Mouse (Mus musculus): ENCODE measurements around the gene Bend5. TPM values are rescaled to one million over a fixed set of nuclear protein-coding genes. Genes with fewer than 3 reads are reported as not detected.

Gene Bend5
- polyA plus RNA-seq, 1 experiment: 15.6 TPM

DNA sequence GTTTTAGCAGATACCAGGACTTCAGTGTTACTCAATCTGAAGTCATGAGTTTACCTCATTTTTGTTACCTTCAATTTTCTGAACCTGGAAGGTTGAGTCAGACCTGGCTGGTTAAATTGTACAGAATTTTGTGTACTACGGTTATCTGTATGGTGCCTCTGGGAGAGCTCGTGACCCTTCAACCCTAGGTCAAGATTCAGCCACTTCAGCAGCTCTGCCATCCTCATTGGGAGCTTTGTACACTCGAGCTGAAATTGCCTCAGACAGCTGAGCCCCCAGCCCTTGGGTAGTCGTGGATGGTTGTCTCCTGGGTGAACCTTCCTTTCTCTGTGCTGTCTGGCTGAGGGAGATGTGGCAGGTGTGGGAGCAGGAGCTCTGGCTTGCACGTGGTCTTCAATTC lies 17.2 kb downstream of the Bend5 start:
- no peaks in the 10 kb centered on the region for H3K27me3 ChIP-seq (ENCODE audit: control insufficient read depth, insufficient read depth, low read length)
- H3K4me1 ChIP-seq (replicated peaks; ENCODE audit: control insufficient read depth, insufficient read depth, low read length): no peaks in the 10 kb centered on the region
- H3K4me3 ChIP-seq (ENCODE audit: control insufficient read depth, insufficient read depth, low read length): no peak overlapping the region
- DNase-seq: no peak
- TF ChIP-seq POLR2A (IDR thresholded peaks at IDR 0.05; ENCODE audit: control insufficient read depth, extremely low read depth, insufficient read depth, low read length, poor library complexity) (no peak), CTCF (IDR thresholded peaks at IDR 0.05; ENCODE audit: borderline replicate concordance, control insufficient read depth, extremely low read depth, insufficient read depth, low read length, poor library complexity) (no peak)
- H3K36me3 ChIP-seq (ENCODE audit: control insufficient read depth, insufficient read depth, low read length): peaks cover 8% of the 10 kb centered on the region; the same call in 1 of the 2 replicates
- H3K27ac ChIP-seq (ENCODE audit: control insufficient read depth, insufficient read depth, low read length): no peak overlapping the region
- WGBS: 92% methylated on average over 5 of the region's 5 CpGs

GRCm38 (mm10) chr4:111432417-111432816 lies 17.6 kb downstream of the Bend5 start:
- H3K4me3 ChIP-seq (ENCODE audit: control insufficient read depth, insufficient read depth, low read length): no peak overlapping the region
- TF ChIP-seq CTCF (IDR thresholded peaks at IDR 0.05; ENCODE audit: borderline replicate concordance, control insufficient read depth, extremely low read depth, insufficient read depth, low read length, poor library complexity): no peak
- TF ChIP-seq POLR2A (IDR thresholded peaks at IDR 0.05; ENCODE audit: control insufficient read depth, extremely low read depth, insufficient read depth, low read length, poor library complexity): no peak
- H3K27ac ChIP-seq (ENCODE audit: control insufficient read depth, insufficient read depth, low read length): no peak overlapping the region
- no peak for DNase-seq
- peaks cover 8% of the 10 kb centered on the region; the same call in 1 of the 2 replicates for H3K36me3 ChIP-seq (ENCODE audit: control insufficient read depth, insufficient read depth, low read length)
- no peaks in the 10 kb centered on the region for H3K4me1 ChIP-seq (replicated peaks; ENCODE audit: control insufficient read depth, insufficient read depth, low read length)
- WGBS: 96% methylated on average over 5 of the region's 5 CpGs
- no peaks in the 10 kb centered on the region for H3K27me3 ChIP-seq (ENCODE audit: control insufficient read depth, insufficient read depth, low read length)

DNA sequence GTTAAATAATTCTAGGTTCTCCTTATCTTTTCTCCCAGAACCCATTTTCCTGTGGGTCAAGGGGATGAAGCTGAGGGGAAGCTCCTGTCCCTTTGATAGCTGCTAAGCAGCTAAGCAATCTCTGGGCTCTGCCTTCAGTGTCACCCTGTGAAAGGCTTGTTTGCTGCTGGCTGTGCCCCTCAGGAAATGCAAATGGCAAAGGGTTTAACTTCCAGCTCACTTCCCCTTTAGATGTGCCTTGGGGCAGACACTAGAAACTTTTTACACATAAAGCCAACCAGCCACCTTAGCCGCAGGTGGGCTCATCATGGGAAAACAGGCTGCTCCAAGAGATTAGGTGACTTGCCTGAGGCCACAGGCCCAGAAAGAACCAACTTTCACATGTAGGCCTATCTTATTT lies 26.9 kb downstream of the Bend5 start:
- TF ChIP-seq POLR2A (IDR thresholded peaks at IDR 0.05; ENCODE audit: control insufficient read depth, extremely low read depth, insufficient read depth, low read length, poor library complexity) (no peak), CTCF (IDR thresholded peaks at IDR 0.05; ENCODE audit: borderline replicate concordance, control insufficient read depth, extremely low read depth, insufficient read depth, low read length, poor library complexity) (no peak)
- Histone ChIP-seq H3K4me3 (ENCODE audit: control insufficient read depth, insufficient read depth, low read length) (no peak overlapping the region), H3K27ac (ENCODE audit: control insufficient read depth, insufficient read depth, low read length) (no peak overlapping the region), H3K4me1 (replicated peaks; ENCODE audit: control insufficient read depth, insufficient read depth, low read length) (peaks cover 8% of the 10 kb centered on the region; the same call in 1 of the 2 replicates), H3K36me3 (ENCODE audit: control insufficient read depth, insufficient read depth, low read length) (no peaks in the 10 kb centered on the region), H3K27me3 (ENCODE audit: control insufficient read depth, insufficient read depth, low read length) (no peaks in the 10 kb centered on the region)
- 88% methylated on average over 1 of the region's 1 CpGs for WGBS
- no peak for DNase-seq

DNA sequence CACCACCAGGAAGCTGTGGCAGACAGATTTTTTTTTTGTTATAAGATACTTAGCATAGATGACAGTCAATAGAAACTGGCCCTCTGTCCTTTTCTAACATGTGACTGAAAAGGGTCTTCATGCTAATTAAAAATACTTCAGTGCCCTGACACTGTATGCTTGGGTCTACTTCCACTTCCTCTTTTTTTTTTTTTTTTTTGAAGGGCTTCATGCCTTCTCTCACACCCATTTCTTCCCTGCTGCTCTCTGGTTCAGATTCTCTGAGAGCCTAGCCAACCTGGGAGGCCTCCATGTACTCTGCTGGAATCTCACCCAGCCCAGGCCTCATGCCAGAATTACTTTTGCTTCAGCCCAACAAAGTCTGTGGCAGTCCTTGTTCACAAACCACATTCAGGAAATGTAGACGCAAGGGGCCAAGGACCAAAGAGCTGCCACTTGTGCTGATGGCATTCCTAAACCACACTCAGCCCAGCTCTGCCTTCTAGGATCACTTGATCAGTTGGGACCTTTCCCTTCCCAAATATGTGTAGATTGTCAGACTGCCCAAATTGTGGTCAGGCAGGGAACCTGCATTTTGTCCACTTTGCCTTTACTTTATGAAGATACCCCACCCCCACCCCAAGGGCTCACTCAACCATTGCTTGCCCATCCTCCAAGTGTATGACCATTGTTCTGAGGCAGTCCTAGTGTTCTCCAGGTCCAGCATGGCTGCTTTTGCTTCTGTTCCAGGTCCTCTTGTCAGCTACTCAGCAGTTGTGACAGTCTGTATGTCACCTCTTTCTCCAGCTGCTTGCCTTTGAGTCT lies 27.8 kb downstream of the Bend5 start:
- Histone ChIP-seq H3K27me3 (ENCODE audit: control insufficient read depth, insufficient read depth, low read length) (no peaks in the 10 kb centered on the region), H3K4me1 (replicated peaks; ENCODE audit: control insufficient read depth, insufficient read depth, low read length) (peaks cover 8% of the 10 kb centered on the region; the same call in 1 of the 2 replicates), H3K27ac (ENCODE audit: control insufficient read depth, insufficient read depth, low read length) (no peak overlapping the region), H3K4me3 (ENCODE audit: control insufficient read depth, insufficient read depth, low read length) (no peak overlapping the region), H3K36me3 (ENCODE audit: control insufficient read depth, insufficient read depth, low read length) (no peaks in the 10 kb centered on the region)
- no peak for DNase-seq
- TF ChIP-seq CTCF (IDR thresholded peaks at IDR 0.05; ENCODE audit: borderline replicate concordance, control insufficient read depth, extremely low read depth, insufficient read depth, low read length, poor library complexity): no peak
- no peak for TF ChIP-seq POLR2A (IDR thresholded peaks at IDR 0.05; ENCODE audit: control insufficient read depth, extremely low read depth, insufficient read depth, low read length, poor library complexity)
- 21% methylated on average over 1 of the region's 1 CpGs for WGBS

DNA sequence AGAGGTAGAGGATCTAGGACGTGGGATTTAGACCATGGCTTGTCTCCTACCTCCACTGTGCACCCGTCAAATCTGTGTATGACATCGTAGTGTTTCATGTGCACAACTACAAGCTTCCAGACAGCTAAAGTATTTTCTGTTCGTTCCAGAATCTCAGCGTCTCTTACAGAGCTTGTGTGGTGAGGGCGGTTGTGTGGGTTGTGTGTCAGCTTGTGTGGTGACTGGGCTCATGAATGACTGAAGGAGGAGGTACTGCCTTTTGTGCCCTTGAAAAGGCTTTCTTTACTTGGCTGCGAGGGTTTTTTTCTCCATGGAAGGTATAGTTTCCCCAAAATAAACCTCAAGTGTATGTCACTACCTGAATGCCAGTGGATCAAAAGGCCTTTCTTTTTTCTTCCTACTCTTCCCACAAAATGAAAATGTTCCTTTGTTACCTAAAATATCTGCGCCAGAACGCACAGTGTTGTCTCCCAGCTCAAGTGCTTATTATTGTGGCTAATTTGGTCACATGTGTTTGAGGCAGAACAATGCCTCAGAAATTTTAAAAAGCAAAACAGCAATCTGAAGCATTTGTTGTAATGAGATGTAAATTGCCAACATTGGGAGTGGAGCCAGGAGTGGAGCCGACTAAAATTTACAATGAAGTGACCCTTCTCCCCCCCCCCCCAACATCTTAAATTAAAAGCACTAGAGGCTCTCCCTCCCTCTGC lies 29.3 kb downstream of the Bend5 start:
- 92% methylated on average over 10 of the region's 10 CpGs for WGBS
- Histone ChIP-seq H3K27ac (ENCODE audit: control insufficient read depth, insufficient read depth, low read length) (no peak overlapping the region), H3K4me3 (ENCODE audit: control insufficient read depth, insufficient read depth, low read length) (no peak overlapping the region), H3K36me3 (ENCODE audit: control insufficient read depth, insufficient read depth, low read length) (no peaks in the 10 kb centered on the region), H3K4me1 (replicated peaks; ENCODE audit: control insufficient read depth, insufficient read depth, low read length) (peaks cover 8% of the 10 kb centered on the region; the same call in 1 of the 2 replicates), H3K27me3 (ENCODE audit: control insufficient read depth, insufficient read depth, low read length) (no peaks in the 10 kb centered on the region)
- no peak for DNase-seq
- TF ChIP-seq POLR2A (IDR thresholded peaks at IDR 0.05; ENCODE audit: control insufficient read depth, extremely low read depth, insufficient read depth, low read length, poor library complexity) (no peak), CTCF (IDR thresholded peaks at IDR 0.05; ENCODE audit: borderline replicate concordance, control insufficient read depth, extremely low read depth, insufficient read depth, low read length, poor library complexity) (no peak)

GRCm38 (mm10) chr4:111444616-111445160 lies 29.9 kb downstream of the Bend5 start:
- H3K4me3 ChIP-seq (ENCODE audit: control insufficient read depth, insufficient read depth, low read length): no peak overlapping the region
- no peaks in the 10 kb centered on the region for H3K36me3 ChIP-seq (ENCODE audit: control insufficient read depth, insufficient read depth, low read length)
- WGBS: 92% methylated on average over 1 of the region's 1 CpGs
- DNase-seq: no peak
- TF ChIP-seq POLR2A (IDR thresholded peaks at IDR 0.05; ENCODE audit: control insufficient read depth, extremely low read depth, insufficient read depth, low read length, poor library complexity) (no peak), CTCF (IDR thresholded peaks at IDR 0.05; ENCODE audit: borderline replicate concordance, control insufficient read depth, extremely low read depth, insufficient read depth, low read length, poor library complexity) (no peak)
- no peak overlapping the region for H3K27ac ChIP-seq (ENCODE audit: control insufficient read depth, insufficient read depth, low read length)
- H3K4me1 ChIP-seq (replicated peaks; ENCODE audit: control insufficient read depth, insufficient read depth, low read length): peaks cover 8% of the 10 kb centered on the region; the same call in 1 of the 2 replicates
- no peaks in the 10 kb centered on the region for H3K27me3 ChIP-seq (ENCODE audit: control insufficient read depth, insufficient read depth, low read length)
